Comparison of ENCODE assay signal across 27 mouse cellular contexts in genomic region chr16:74395678-74396077, GRCm38 (mm10). TPM values are rescaled to one million over a fixed set of nuclear protein-coding genes. Genes with fewer than 3 reads are reported as not detected.
"Had no signal": no experiment of that assay in that cellular context is flagged by ENCODE, and none has a peak within 500 bp of the region (broad histone marks: within the 10 kb centered on the region; RNA-seq: fewer than 3 reads in every experiment).

No protein-coding gene starts in this region.

- H3K27ac ChIP-seq: heart, adult 2 months; heart, embryonic 13.5 days; heart, embryonic 15.5 days; hindbrain, embryonic 12.5 days; hindbrain, postnatal 0 days; kidney, embryonic 15.5 days; kidney, postnatal 0 days; left cerebral cortex, adult 2 months; limb, embryonic 10.5 days; limb, embryonic 12.5 days; liver, embryonic 13.5 days had no signal

- H3K36me3 ChIP-seq: heart, embryonic 13.5 days; heart, embryonic 15.5 days; hindbrain, embryonic 12.5 days; liver, embryonic 13.5 days had no signal

- H3K4me3 ChIP-seq: heart, adult 2 months; heart, embryonic 13.5 days; heart, embryonic 15.5 days; hindbrain, embryonic 12.5 days; kidney, embryonic 15.5 days; left cerebral cortex, adult 2 months; limb, embryonic 10.5 days; limb, embryonic 12.5 days; liver, embryonic 13.5 days had no signal

- H3K27me3 ChIP-seq: heart, embryonic 13.5 days; heart, embryonic 15.5 days; hindbrain, embryonic 12.5 days; kidney, embryonic 15.5 days; limb, embryonic 12.5 days; liver, embryonic 13.5 days had no signal

- H3K9ac ChIP-seq: heart, embryonic 13.5 days; heart, embryonic 15.5 days; hindbrain, embryonic 12.5 days; kidney, embryonic 15.5 days; limb, embryonic 12.5 days; liver, embryonic 13.5 days had no signal

- H3K9me3 ChIP-seq: heart, embryonic 13.5 days; heart, embryonic 15.5 days; hindbrain, embryonic 12.5 days; kidney, embryonic 15.5 days; limb, embryonic 10.5 days; limb, embryonic 12.5 days; liver, embryonic 13.5 days had no signal

- H3K4me2 ChIP-seq: heart, embryonic 11.5 days; heart, embryonic 13.5 days; heart, embryonic 15.5 days; hindbrain, embryonic 12.5 days; kidney, embryonic 15.5 days; limb, embryonic 12.5 days; liver, embryonic 11.5 days; liver, embryonic 13.5 days had no signal

- H3K4me1 ChIP-seq: heart, embryonic 15.5 days; kidney, embryonic 15.5 days; liver, embryonic 13.5 days had no signal

- DNase-seq: gastrocnemius, postnatal 14 days; gastrocnemius, postnatal 36 days; heart, adult 11 months; heart, adult 2 months; heart, postnatal 14 days; heart, postnatal 36 days; kidney, adult 11 months; kidney, adult 2 months; kidney, adult 9 months; kidney, postnatal 14 days; kidney, postnatal 36 days; layer of hippocampus, adult 9-11 months; liver; liver, embryonic 13.5 days had no signal

- ATAC-seq: hindbrain, postnatal 0 days; intestine, embryonic 16.5 days had no signal

RNA-seq across cellular contexts. Expression of gene Robo2, which starts 15.9 kb away (rescaled TPM):
- total RNA-seq: hematopoietic stem cell, adult 5-6 weeks had no signal
